Mouse (Mus musculus) embryonic stem cell, embryonic (primary cell): ENCODE results near the gene Prokr2.
"Not testable (repeated sequence)": the region's sequence is repeated elsewhere in the genome, so short reads cannot be mapped to it uniquely, and the experiment has no call there.

Experiments used
- CTCF ChIA-PET, 4 experiments: fragments of 300-600 bp in 2 of 4; fragments of 350-600 bp in 2 of 4; sonication (Branson Sonifier 250); formaldehyde crosslinking; loops; one replicate each; lab custom pipeline; 2022; ENCODE audit warnings: inconsistent platforms in 2 of 4; lab: Charles Lee
- POLR2A ChIA-PET, 4 experiments: fragments of 300-600 bp in 2 of 4; fragments of 350-600 bp in 2 of 4; sonication (Branson Sonifier 250); formaldehyde crosslinking; loops; one replicate each; lab custom pipeline; 2022; ENCODE audit warnings: antibody characterized with exemption in 4 of 4, inconsistent platforms in 1 of 4; lab: Charles Lee

The Prokr2 gene

GRCm38 (mm10) chr2:132305165-132305564 lies 80.1 kb downstream of the Prokr2 start:
- ChIA-PET POLR2A (interaction anchor here in 2 of 4 experiments (1.3 to 21.7 kb wide), 4 partner anchors 10 to 53 kb away, joined by 3 to 321 read pairs (median 76); no protein-coding TSS in a partner anchor), CTCF (interaction anchor here in 3 of 4 experiments (0.8 to 2.0 kb wide), 5 partner anchors 9 to 42 kb away, joined by 3 to 5 read pairs (median 3); no protein-coding TSS in a partner anchor)

GRCm38 (mm10) chr2:132301436-132301835 lies 83.8 kb downstream of the Prokr2 start:
- CTCF ChIA-PET = interaction anchor here in 2 of 4 experiments (0.5 to 0.6 kb wide), 2 partner anchors 23 to 554 kb away, joined by 3 to 8 read pairs; no protein-coding TSS in a partner anchor

GRCm38 (mm10) chr2:132298250-132298649 lies 87.0 kb downstream of the Prokr2 start:
- ChIA-PET POLR2A (interaction anchor here in 1 of 4 experiments (1.6 to 21.7 kb wide), 3 partner anchors 8 to 47 kb away, joined by 6 to 321 read pairs (median 147); no protein-coding TSS in a partner anchor), CTCF (no interaction called here)

More at GRCm38 (mm10) chr2:132301436-132301835, 83.8 kb downstream of the Prokr2 start:
- POLR2A ChIA-PET = interaction anchor here in 3 of 4 experiments (0.8 to 21.7 kb wide), 6 partner anchors 7 to 53 kb away, joined by 3 to 321 read pairs (median 4); no protein-coding TSS in a partner anchor

- ChIA-PET POLR2A (interaction anchor here in 2 of 4 experiments (0.6 to 21.7 kb wide), 10 partner anchors 11 to 151 kb away, joined by 3 to 321 read pairs (median 10); partner anchors contain the start of gene Pcna (in 1 of the 2)), CTCF (no interaction called here)
These were observed 91.4 kb downstream of the Prokr2 start for GRCm38 (mm10) chr2:132293694-132294450.

GRCm38 (mm10) chr2:132292083-132292482 lies 93.2 kb downstream of the Prokr2 start:
- POLR2A ChIA-PET = interaction anchor here in 2 of 4 experiments (0.5 to 21.7 kb wide), 9 partner anchors 10 to 555 kb away, joined by 3 to 321 read pairs (median 8); partner anchors contain the start of genes Crls1 (in 1 of the 2) and Pcna (in 1 of the 2)
- CTCF ChIA-PET = interaction anchor here in 2 of 4 experiments (0.6 kb wide), 2 partner anchors 175 to 429 kb away, joined by 3 read pairs; no protein-coding TSS in a partner anchor

- ChIA-PET POLR2A (interaction anchor here in 2 of 4 experiments (0.6 to 21.7 kb wide), 10 partner anchors 9 to 79 kb away, joined by 3 to 321 read pairs (median 6); partner anchors contain the start of gene Pcna (in 1 of the 2)), CTCF (interaction anchor here in 2 of 4 experiments (0.5 to 0.6 kb wide), 2 partner anchors 16 to 428 kb away, joined by 3 to 6 read pairs; no protein-coding TSS in a partner anchor)
These were observed 94.0 kb downstream of the Prokr2 start for GRCm38 (mm10) chr2:132291265-132291664.

GRCm38 (mm10) chr2:132290808-132291207 lies 94.4 kb downstream of the Prokr2 start:
- ChIA-PET POLR2A (interaction anchor here in 2 of 4 experiments (0.7 to 21.7 kb wide), 10 partner anchors 8 to 42 kb away, joined by 3 to 321 read pairs (median 6); partner anchors contain the start of gene Pcna (in 1 of the 2)), CTCF (no interaction called here)

- CTCF ChIA-PET = not testable (repeated sequence)
- POLR2A ChIA-PET = interaction anchor here in 2 of 4 experiments (0.6 to 15.9 kb wide), 9 partner anchors 10 to 426 kb away, joined by 3 to 321 read pairs (median 4); partner anchors contain the start of genes Cds2 (in 1 of the 2) and Pcna (in 1 of the 2)
These were observed 96.0 kb downstream of the Prokr2 start for GRCm38 (mm10) chr2:132289213-132289612.
